ENCODE assay signal across 26 mouse cellular contexts in genomic region chr17:15241491-15241890, GRCm38 (mm10).
"Had no signal": no experiment of that assay in that cellular context is flagged by ENCODE, and none has a peak within 500 bp of the region (broad histone marks: within the 10 kb centered on the region; RNA-seq: fewer than 3 reads in every experiment).

No protein-coding gene starts in this region.

- H3K9me3 ChIP-seq: heart, embryonic 12.5 days; hindbrain, embryonic 10.5 days; hindbrain, embryonic 12.5 days; intestine, embryonic 15.5 days; limb, embryonic 10.5 days; limb, embryonic 12.5 days; liver, embryonic 13.5 days had no signal

- H3K27me3 ChIP-seq: hindbrain, embryonic 12.5 days; intestine, embryonic 15.5 days; liver, embryonic 13.5 days had no signal

- H3K36me3 ChIP-seq: heart, embryonic 12.5 days; hindbrain, embryonic 10.5 days; hindbrain, embryonic 12.5 days; intestine, embryonic 15.5 days; limb, embryonic 10.5 days; limb, embryonic 12.5 days; liver, embryonic 13.5 days had no signal

- H3K4me2 ChIP-seq: heart, embryonic 12.5 days; hindbrain, embryonic 12.5 days; hindbrain, embryonic 14.5 days; intestine, embryonic 15.5 days; limb, embryonic 12.5 days; liver, embryonic 11.5 days; liver, embryonic 13.5 days had no signal

- ATAC-seq: hindbrain, embryonic 16.5 days; inflammation-experienced regulatory T-cells, adult 6 months; intestine, embryonic 15.5 days; intestine, postnatal 0 days had no signal

- DNase-seq: gastrocnemius, adult 2 months; gastrocnemius, postnatal 10 days; gastrocnemius, postnatal 25 days; heart, adult 2 months; heart, postnatal 10 days; heart, postnatal 4 days; kidney, adult 18-20 months; kidney, adult 8-10 months; kidney, postnatal 10 days; kidney, postnatal 25 days; kidney, postnatal 4 days; liver; liver, embryonic 13.5 days had no signal

- H3K9ac ChIP-seq: heart, embryonic 12.5 days; hindbrain, embryonic 12.5 days; hindbrain, embryonic 14.5 days; intestine, embryonic 15.5 days; limb, embryonic 12.5 days; liver, embryonic 13.5 days had no signal

- H3K27ac ChIP-seq: gastrocnemius, adult 2 months; heart, adult 2 months; hindbrain, embryonic 10.5 days; hindbrain, embryonic 12.5 days; hindbrain, embryonic 14.5 days; intestine, embryonic 15.5 days; layer of hippocampus, adult 2 months; left cerebral cortex, adult 2 months; limb, embryonic 10.5 days; limb, embryonic 12.5 days; liver, embryonic 13.5 days had no signal

- H3K4me1 ChIP-seq: heart, embryonic 12.5 days; hindbrain, embryonic 12.5 days; intestine, embryonic 15.5 days; limb, embryonic 10.5 days; limb, embryonic 12.5 days; liver, embryonic 13.5 days had no signal

- H3K4me3 ChIP-seq: gastrocnemius, adult 2 months; heart, adult 2 months; heart, embryonic 12.5 days; hindbrain, embryonic 10.5 days; hindbrain, embryonic 12.5 days; intestine, embryonic 15.5 days; layer of hippocampus, adult 2 months; left cerebral cortex, adult 2 months; limb, embryonic 10.5 days; limb, embryonic 12.5 days; liver, embryonic 13.5 days had no signal
